Mouse (Mus musculus): ENCODE results near the gene Trpt1.

Gene Trpt1

GRCm38 (mm10) chr19:6996006-6996405, at the start of gene Trpt1, which contains the start of gene Nudt22:
Trpt1 (plus strand) TSS chr19:6996131.
Nudt22 (minus strand) TSS chr19:6996117.
- WGBS: 0% methylated on average over 24 of the region's 24 CpGs

- WGBS: 62% methylated on average over 4 of the region's 4 CpGs
These were observed 48.2 kb upstream of the Trpt1 start for GRCm38 (mm10) chr19:6947742-6948141.

- WGBS: 64% methylated on average over 4 of the region's 4 CpGs
These were observed 47.7 kb upstream of the Trpt1 start for GRCm38 (mm10) chr19:6948186-6948585.

GRCm38 (mm10) chr19:6949532-6949931, 46.4 kb upstream of the Trpt1 start:
- 94% methylated on average over 5 of the region's 5 CpGs for WGBS

- WGBS: 46% methylated on average over 5 of the region's 5 CpGs
These were observed 46.0 kb upstream of the Trpt1 start for GRCm38 (mm10) chr19:6949951-6950350.

- WGBS: under 1% methylated on average over 28 of the region's 28 CpGs
These were observed 45.2 kb upstream of the Trpt1 start for GRCm38 (mm10) chr19:6950613-6951153.

- WGBS: under 1% methylated on average over 35 of the region's 35 CpGs
These were observed 44.5 kb upstream of the Trpt1 start for GRCm38 (mm10) chr19:6951381-6951968.

GRCm38 (mm10) chr19:6951994-6952711, 43.8 kb upstream of the Trpt1 start:
- WGBS: 3% methylated on average over 31 of the region's 31 CpGs

- 12% methylated on average over 3 of the region's 3 CpGs for WGBS
These were observed 43.3 kb upstream of the Trpt1 start for GRCm38 (mm10) chr19:6952712-6953037.

- 56% methylated on average over 9 of the region's 9 CpGs for WGBS
These were observed 41.9 kb upstream of the Trpt1 start for GRCm38 (mm10) chr19:6954046-6954445.

- WGBS: 89% methylated on average over 7 of the region's 7 CpGs
These were observed 40.5 kb upstream of the Trpt1 start for GRCm38 (mm10) chr19:6955424-6955823.

GRCm38 (mm10) chr19:6956461-6956860, 39.5 kb upstream of the Trpt1 start:
- WGBS: 89% methylated on average over 10 of the region's 10 CpGs

- WGBS: 40% methylated on average over 15 of the region's 15 CpGs
These were observed 27.2 kb upstream of the Trpt1 start for GRCm38 (mm10) chr19:6968491-6969271.

- WGBS: 9% methylated on average over 20 of the region's 20 CpGs
These were observed 26.7 kb upstream of the Trpt1 start for GRCm38 (mm10) chr19:6969291-6969664.

- WGBS: 2% methylated on average over 55 of the region's 55 CpGs
These were observed 26.1 kb upstream of the Trpt1 start for GRCm38 (mm10) chr19:6969665-6970381.

GRCm38 (mm10) chr19:6970460-6971085, 25.4 kb upstream of the Trpt1 start:
- WGBS: 29% methylated on average over 11 of the region's 11 CpGs

GRCm38 (mm10) chr19:6971644-6972043, 24.3 kb upstream of the Trpt1 start:
- WGBS: 72% methylated on average over 6 of the region's 6 CpGs

- WGBS: 90% methylated on average over 13 of the region's 13 CpGs
These were observed 23.5 kb upstream of the Trpt1 start for GRCm38 (mm10) chr19:6972247-6972917.

- WGBS: 33% methylated on average over 12 of the region's 12 CpGs
These were observed 22.2 kb upstream of the Trpt1 start for GRCm38 (mm10) chr19:6973581-6974190.

All from cerebral cortex, adult 2 months (tissue).